Mouse (Mus musculus) ovary, adult 18-20 months (tissue): ENCODE measurements around the gene Gm21748.
"Not testable (repeated sequence)": the region's sequence is repeated elsewhere in the genome, so short reads cannot be mapped to it uniquely, and the experiment has no call there.

Experiments used
- DNase-seq: peaks from one replicate; pipeline ENCODE4 v3.0.0; 2022; ENCODE audit warnings: low spot score, mixed read lengths

Gm21748 gene

GRCm38 (mm10) chrY:90839077-90839476 lies at the start of gene Gm21748:
Gene Gm21748 (minus strand): TSS chrY:90839177.
- DNase-seq = not testable (repeated sequence)
